Mouse (Mus musculus) spleen, adult 2 months (tissue): ENCODE results near the gene Rab33b.
"Not testable (repeated sequence)": the region's sequence is repeated elsewhere in the genome, so short reads cannot be mapped to it uniquely, and the experiment has no call there.

Source experiments
- CTCF ChIP-seq: fragments of 200-500 bp; IDR thresholded peaks from 2 replicates; pipeline ENCODE4 v1.5.1; 2011; ENCODE audit warnings: mild to moderate bottlenecking, inconsistent platforms; ENCODE audit not compliant: insufficient read depth, insufficient read length, insufficient replicate concordance; ENCODE audit errors: extremely low read depth
- POLR2A ChIP-seq: fragments of 200-500 bp; IDR thresholded peaks from 2 replicates; pipeline ENCODE4 v1.6.1; 2011; ENCODE audit warnings: low read depth, low read length, inconsistent platforms

- not testable (repeated sequence) for TF ChIP-seq CTCF, POLR2A
Observed at GRCm38 (mm10) chr3:51434364-51434763, 49.4 kb upstream of the Rab33b start.
